Mouse (Mus musculus) heart, adult 2 months (tissue): ENCODE data around the gene Dnmbp. TPM values are rescaled to one million over a fixed set of nuclear protein-coding genes. Genes with fewer than 3 reads are reported as not detected.

Experiments
- DNase-seq, 2 experiments: peaks; one replicate each; pipeline ENCODE4 v3.0.0; 2021
- H3K27ac ChIP-seq: fragments of 200-600 bp; 2 replicates; pipeline ENCODE4 v1.8.1; 2022
- H3K27me3 ChIP-seq: fragments of 200-500 bp; 2 replicates; pipeline ENCODE4 v1.6.1; 2012; ENCODE audit warnings: mild to moderate bottlenecking, low read length, inconsistent platforms, mixed read lengths; ENCODE audit not compliant: control insufficient read depth, insufficient read depth
- H3K36me3 ChIP-seq: fragments of 200-500 bp; 2 replicates; pipeline ENCODE4 v1.6.1; 2012; ENCODE audit warnings: low read length, inconsistent platforms; ENCODE audit not compliant: control insufficient read depth, insufficient read depth
- H3K4me1 ChIP-seq: fragments of 200-500 bp; 2 replicates; pipeline ENCODE4 v1.6.1; 2011; ENCODE audit warnings: low read length; ENCODE audit not compliant: control insufficient read depth, insufficient read depth
- H3K4me3 ChIP-seq: fragments of 200-600 bp; 2 replicates; pipeline ENCODE4 v1.8.1; 2022
- H3K79me2 ChIP-seq: fragments of 200-500 bp; replicated peaks from 2 replicates; pipeline ENCODE4 v1.6.1; 2012; ENCODE audit warnings: mild to moderate bottlenecking, inconsistent platforms, low read length, moderate library complexity, mixed read lengths; ENCODE audit not compliant: control insufficient read depth, insufficient read depth
- H3K9ac ChIP-seq: fragments of 200-500 bp; 2 replicates; pipeline ENCODE4 v1.6.1; 2012; ENCODE audit warnings: low read depth, mild to moderate bottlenecking, control low read depth, inconsistent platforms, low read length, mixed read lengths
- CTCF ChIP-seq: fragments of 200-600 bp; IDR thresholded peaks from 2 replicates; pipeline ENCODE4 v1.8.1; 2022; ENCODE audit warnings: antibody characterized with exemption, mild to moderate bottlenecking, moderate library complexity
- EP300 ChIP-seq: fragments of 200-500 bp; IDR thresholded peaks from 2 replicates; pipeline ENCODE4 v1.6.1; 2011; ENCODE audit warnings: low read depth, low read length, control low read depth; ENCODE audit not compliant: insufficient read depth
- POLR2A ChIP-seq: fragments of 200-500 bp; IDR thresholded peaks from 2 replicates; pipeline ENCODE4 v1.6.1; 2011; ENCODE audit warnings: mild to moderate bottlenecking, low read depth, low read length, control low read depth; ENCODE audit not compliant: insufficient read depth
- WGBS: fragments of 180-500 bp; shearing (Covaris S2); methylation state at CpG from one replicate; pipeline ENCODE4 v1.1.7; 2018; 5-methylcytosine and 5-hydroxymethylcytosine counted together
- intact Hi-C: fragments of 180-260 bp; cut with DNase I; formaldehyde crosslinking; loops from one replicate; pipeline ENCODE4 v1.15.1; 2025
- polyA plus RNA-seq: library from polyadenylated mRNA; depleted of rRNA; stranded (reverse); fragments of >200 nt; gene quantifications from 2 replicates; pipeline ENCODE4 v1.2.3, GENCODE M21; 2012
- total RNA-seq, 2 experiments: library from RNA; stranded (reverse); gene quantifications; 2 replicates each; pipeline ENCODE4 v1.2.3; 2021

The Dnmbp gene
- total and polyA plus RNA-seq, 3 experiments = 7.1 to 9.8 (median 8.1) TPM

DNA sequence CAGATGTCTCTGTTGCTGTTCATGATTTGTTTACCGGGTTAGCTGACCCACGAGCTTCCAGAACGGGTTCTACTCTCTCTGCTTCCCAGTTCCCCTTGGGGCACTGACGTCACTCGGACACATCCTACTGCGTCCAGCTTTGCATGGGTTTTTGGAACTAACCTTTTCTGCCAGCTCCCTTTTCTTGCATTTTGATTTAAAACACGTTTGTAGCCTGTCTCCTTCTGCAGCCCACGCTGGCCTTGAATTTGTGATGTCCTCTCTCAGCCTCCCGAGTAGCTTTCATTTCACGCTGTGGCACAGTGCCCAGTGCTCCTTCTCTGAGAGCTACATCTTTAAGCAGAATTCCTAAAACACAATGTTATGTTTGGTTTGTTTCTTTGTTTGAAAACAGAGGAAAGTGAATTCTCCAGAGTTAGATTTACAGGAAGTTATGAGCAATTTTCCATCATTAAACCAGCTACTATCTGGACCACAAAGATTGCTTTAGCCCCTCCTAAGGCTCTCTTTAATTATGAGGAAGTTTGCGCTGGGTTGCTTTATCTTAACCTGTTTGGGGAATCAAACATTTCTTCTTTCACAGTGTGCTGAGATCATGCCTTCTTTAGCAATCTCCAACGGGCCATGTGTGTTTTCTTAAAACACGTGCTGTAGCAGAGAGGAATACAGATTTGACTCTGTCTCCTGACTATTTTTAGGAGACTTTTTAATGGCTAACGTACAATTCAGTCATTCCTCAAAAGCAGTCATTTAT, 124.2 kb downstream of the Dnmbp start:
- TF ChIP-seq POLR2A = no peak
- no peak for TF ChIP-seq CTCF
- no peak for TF ChIP-seq EP300
- Histone ChIP-seq H3K4me3 (peak overlapping the region; percentile 22; the same call in 1 of the 2 replicates), H3K9ac (no peak overlapping the region), H3K36me3 (no peaks in the 10 kb centered on the region), H3K79me2 (no peaks in the 10 kb centered on the region), H3K4me1 (no peaks in the 10 kb centered on the region), H3K27ac (no peak overlapping the region), H3K27me3 (no peaks in the 10 kb centered on the region; the same call in 1 of the 2 replicates)
- intact Hi-C loops = no loop called here
- peak; percentile 17 to 22 for DNase-seq
- 41% methylated on average over 14 of the region's 14 CpGs for WGBS

DNA sequence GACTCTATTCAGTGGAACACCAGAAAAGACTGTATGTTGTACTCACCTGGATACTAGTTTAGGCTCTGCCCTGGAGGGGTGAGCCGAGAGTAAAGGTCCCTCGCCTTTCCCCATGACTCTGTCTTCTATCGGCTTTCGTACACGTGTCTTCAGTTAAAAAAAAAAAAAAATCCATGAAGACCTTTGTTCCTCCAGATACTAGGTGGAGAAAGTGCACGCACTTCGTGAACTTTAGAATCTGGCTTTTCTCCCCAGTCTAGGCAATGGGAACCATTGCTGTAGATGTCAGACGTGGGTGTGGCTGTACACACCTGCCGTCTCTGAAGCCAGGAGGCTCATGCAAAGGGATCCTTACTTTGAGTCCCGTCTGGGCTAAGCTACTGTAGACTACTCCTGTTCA, 126.7 kb downstream of the Dnmbp start:
- intact Hi-C loops = no loop called here
- H3K4me3 ChIP-seq = no peak overlapping the region
- no peaks in the 10 kb centered on the region; the same call in 1 of the 2 replicates for H3K27me3 ChIP-seq
- TF ChIP-seq CTCF = no peak
- H3K9ac ChIP-seq = no peak overlapping the region
- H3K79me2 ChIP-seq = no peaks in the 10 kb centered on the region
- no peaks in the 10 kb centered on the region for H3K36me3 ChIP-seq
- no peak for DNase-seq
- 84% methylated on average over 10 of the region's 10 CpGs for whole genome bisulfite sequencing
- H3K27ac ChIP-seq = no peak overlapping the region
- peaks cover 1% of the 10 kb centered on the region; the same call in 1 of the 2 replicates for H3K4me1 ChIP-seq

GRCm38 (mm10) chr19:43811419-43811818, 128.6 kb downstream of the Dnmbp start:
- H3K4me1 ChIP-seq = peaks cover 1% of the 10 kb centered on the region; the same call in 1 of the 2 replicates
- H3K27ac ChIP-seq = no peak overlapping the region
- no peak for DNase-seq
- 90% methylated on average over 4 of the region's 4 CpGs for WGBS
- no peaks in the 10 kb centered on the region for H3K79me2 ChIP-seq
- no peak overlapping the region for H3K4me3 ChIP-seq
- no peaks in the 10 kb centered on the region; the same call in 1 of the 2 replicates for H3K27me3 ChIP-seq
- intact Hi-C loops = no loop called here
- H3K36me3 ChIP-seq = no peaks in the 10 kb centered on the region
- no peak overlapping the region for H3K9ac ChIP-seq
- TF ChIP-seq CTCF = no peak
- no peak for TF ChIP-seq EP300
- TF ChIP-seq POLR2A = no peak

GRCm38 (mm10) chr19:43809331-43809730, 130.7 kb downstream of the Dnmbp start:
- H3K4me3 ChIP-seq = no peak overlapping the region
- no peak for TF ChIP-seq POLR2A
- no peak for TF ChIP-seq CTCF
- TF ChIP-seq EP300 = no peak
- H3K27me3 ChIP-seq = peaks cover 1% of the 10 kb centered on the region; the same call in 1 of the 2 replicates
- intact Hi-C loops = no loop called here
- H3K4me1 ChIP-seq = peaks cover 1% of the 10 kb centered on the region; the same call in 1 of the 2 replicates
- no peaks in the 10 kb centered on the region for H3K79me2 ChIP-seq
- 50% methylated on average over 4 of the region's 4 CpGs for WGBS
- H3K27ac ChIP-seq = no peak overlapping the region
- no peak overlapping the region for H3K9ac ChIP-seq
- H3K36me3 ChIP-seq = no peaks in the 10 kb centered on the region
- no peak for DNase-seq

GRCm38 (mm10) chr19:43803866-43804265, 136.1 kb downstream of the Dnmbp start:
- intact Hi-C loops = no loop called here
- TF ChIP-seq POLR2A (no peak), CTCF (no peak), EP300 (no peak)
- DNase-seq = no peak
- Histone ChIP-seq H3K4me1 (no peaks in the 10 kb centered on the region), H3K4me3 (no peak overlapping the region), H3K27ac (no peak overlapping the region), H3K36me3 (no peaks in the 10 kb centered on the region), H3K9ac (no peak overlapping the region), H3K79me2 (no peaks in the 10 kb centered on the region), H3K27me3 (0 out of 2 replicates have a peak, but pooled peaks cover 1% of the 10 kb centered on the region)
- WGBS = 72% methylated on average over 10 of the region's 10 CpGs

- no peak for DNase-seq
- 0 out of 2 replicates have a peak, but pooled peaks cover 1% of the 10 kb centered on the region for H3K27me3 ChIP-seq
- H3K9ac ChIP-seq = no peak overlapping the region
- no peak overlapping the region for H3K4me3 ChIP-seq
- intact Hi-C loops = no loop called here
- WGBS = 72% methylated on average over 9 of the region's 9 CpGs
- H3K4me1 ChIP-seq = no peaks in the 10 kb centered on the region; the same call in 1 of the 2 replicates
- no peak overlapping the region for H3K27ac ChIP-seq
- no peaks in the 10 kb centered on the region for H3K36me3 ChIP-seq
- TF ChIP-seq EP300 (no peak), CTCF (no peak), POLR2A (no peak)
- no peaks in the 10 kb centered on the region for H3K79me2 ChIP-seq
These were observed 138.5 kb downstream of the Dnmbp start for GRCm38 (mm10) chr19:43801427-43802051.
